Mouse (Mus musculus) testis, adult 2 months (tissue): ENCODE measurements around the gene Tex33. TPM values are rescaled to one million over a fixed set of nuclear protein-coding genes. Genes with fewer than 3 reads are reported as not detected.
"Not testable (repeated sequence)": the region's sequence is repeated elsewhere in the genome, so short reads cannot be mapped to it uniquely, and the experiment has no call there.

Experiments
- H3K27ac ChIP-seq: fragments of 200-500 bp; 2 replicates; pipeline ENCODE4 v1.5.1; 2012; ENCODE audit warnings: low read depth, low read length; ENCODE audit not compliant: control insufficient read depth, insufficient read depth
- H3K27me3 ChIP-seq: fragments of 200-500 bp; 2 replicates; pipeline ENCODE4 v1.6.1; 2012; ENCODE audit warnings: mild to moderate bottlenecking, low read length, moderate library complexity; ENCODE audit not compliant: control insufficient read depth, insufficient read depth
- H3K36me3 ChIP-seq: fragments of 200-500 bp; 2 replicates; pipeline ENCODE4 v1.6.1; 2012; ENCODE audit warnings: mild to moderate bottlenecking, low read length; ENCODE audit not compliant: control insufficient read depth, insufficient read depth
- H3K4me1 ChIP-seq: fragments of 200-500 bp; 2 replicates; pipeline ENCODE4 v1.6.1; 2012; ENCODE audit warnings: low read length; ENCODE audit not compliant: control insufficient read depth, insufficient read depth
- H3K4me3 ChIP-seq: fragments of 200-500 bp; 2 replicates; pipeline ENCODE4 v1.5.1; 2012; ENCODE audit warnings: low read depth, mild to moderate bottlenecking, low read length, moderate library complexity, mixed read lengths; ENCODE audit not compliant: control insufficient read depth
- CTCF ChIP-seq: fragments of 200-500 bp; IDR thresholded peaks from 2 replicates; pipeline ENCODE4 v1.5.1; 2012; ENCODE audit warnings: low read depth, mild to moderate bottlenecking, inconsistent platforms, low read length, moderate library complexity; ENCODE audit not compliant: control insufficient read depth, insufficient read depth, insufficient replicate concordance
- POLR2A ChIP-seq: fragments of 200-500 bp; IDR thresholded peaks from 2 replicates; pipeline ENCODE4 v1.6.1; 2012; ENCODE audit warnings: low read depth, mild to moderate bottlenecking, inconsistent platforms, low read length, moderate library complexity; ENCODE audit not compliant: control insufficient read depth
- polyA plus RNA-seq: library from polyadenylated mRNA; depleted of rRNA; stranded (reverse); fragments of >200 nt; gene quantifications from 2 replicates; pipeline ENCODE4 v1.2.3, GENCODE M21; 2012

Gene Tex33
- polyA plus RNA-seq, 1 experiment = 1,395 TPM

GRCm38 (mm10) chr15:78343683-78344082 lies 52.0 kb downstream of the Tex33 start:
- Histone ChIP-seq H3K36me3 (no peaks in the 10 kb centered on the region), H3K4me3 (no peak overlapping the region), H3K27me3 (no peaks in the 10 kb centered on the region), H3K4me1 (no peaks in the 10 kb centered on the region), H3K27ac (no peak overlapping the region)
- no peak for TF ChIP-seq CTCF
- TF ChIP-seq POLR2A = no peak

- H3K4me1 ChIP-seq, H3K27ac ChIP-seq, H3K36me3 ChIP-seq, H3K27me3 ChIP-seq, H3K4me3 ChIP-seq: not testable (repeated sequence)
Measured at GRCm38 (mm10) chr15:78340919-78341318, 54.8 kb downstream of the Tex33 start.

DNA sequence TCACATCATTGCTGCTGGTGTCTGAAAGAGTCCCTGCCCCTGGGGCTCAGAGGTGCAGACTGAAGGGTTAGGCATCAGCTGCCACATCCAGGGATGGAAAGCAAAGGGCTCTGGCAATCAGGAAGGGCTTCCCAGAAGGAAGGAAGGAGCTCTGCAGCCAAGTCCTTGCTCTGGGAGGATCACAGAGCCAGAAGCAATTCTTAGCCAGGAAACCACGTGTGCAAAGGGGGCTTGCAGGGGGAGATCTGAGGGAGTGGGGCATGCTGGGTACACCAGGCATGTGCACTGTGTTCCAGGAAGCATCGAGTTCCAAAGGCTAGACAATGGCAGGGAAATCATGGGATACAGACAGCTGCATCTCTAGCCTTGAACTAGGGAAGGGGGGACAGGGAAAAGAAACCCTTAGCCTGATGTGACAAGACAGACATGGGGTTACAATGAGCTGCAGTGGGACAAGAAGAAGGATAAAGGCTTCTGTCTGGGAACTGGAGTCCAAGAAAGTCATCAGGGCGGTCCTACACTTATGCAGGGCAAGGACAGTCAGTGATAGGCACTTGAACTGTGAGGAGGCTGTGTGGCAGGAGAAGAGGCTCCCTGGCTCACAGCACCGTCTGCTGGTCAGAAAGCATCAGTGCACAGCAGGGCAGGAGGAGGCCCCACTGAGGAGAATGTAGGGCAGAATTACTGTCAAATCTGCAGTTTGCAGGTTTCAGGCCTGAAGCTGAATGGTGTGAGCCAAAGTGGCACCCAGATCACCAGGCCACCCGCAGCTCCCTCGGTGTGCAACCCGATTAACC lies 55.9 kb downstream of the Tex33 start:
- peak; percentile 84; the same call in 1 of the 2 replicates for TF ChIP-seq CTCF
- H3K36me3 ChIP-seq = not testable (repeated sequence)

DNA sequence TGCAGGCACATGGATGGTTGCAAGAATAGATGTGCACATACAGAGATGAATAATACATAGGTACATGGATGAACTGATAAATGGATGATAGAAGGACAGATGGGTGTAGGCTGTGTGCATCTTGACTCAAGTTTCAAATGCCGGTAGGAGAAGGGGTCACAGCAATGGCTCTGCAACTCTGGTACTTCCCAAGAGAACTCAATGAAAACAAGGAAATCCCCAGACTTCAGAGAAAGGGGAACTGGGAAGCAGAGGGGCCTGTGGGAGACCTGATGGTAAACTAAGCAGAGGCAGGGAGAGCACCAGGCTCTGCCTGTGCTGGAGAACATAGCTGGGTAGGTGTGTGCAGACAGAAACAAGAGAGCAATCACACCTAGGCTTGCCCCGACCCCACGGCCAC lies 61.3 kb downstream of the Tex33 start:
- H3K36me3 ChIP-seq = no peaks in the 10 kb centered on the region
- H3K27ac ChIP-seq = no peak overlapping the region
- TF ChIP-seq CTCF (no peak), POLR2A (no peak)
- H3K4me1 ChIP-seq = no peaks in the 10 kb centered on the region
- no peak overlapping the region for H3K4me3 ChIP-seq
- no peaks in the 10 kb centered on the region for H3K27me3 ChIP-seq

More for the DNA sequence above, 55.9 kb downstream of the Tex33 start:
- not testable (repeated sequence) for H3K27ac ChIP-seq, H3K4me3 ChIP-seq, H3K27me3 ChIP-seq, H3K4me1 ChIP-seq

- no peak overlapping the region for H3K4me3 ChIP-seq
- H3K36me3 ChIP-seq = no peaks in the 10 kb centered on the region
- no peaks in the 10 kb centered on the region for H3K4me1 ChIP-seq
- TF ChIP-seq POLR2A = no peak
- no peak for TF ChIP-seq CTCF
- H3K27ac ChIP-seq = no peak overlapping the region
- no peaks in the 10 kb centered on the region for H3K27me3 ChIP-seq
Measured at GRCm38 (mm10) chr15:78332981-78333380, 62.7 kb downstream of the Tex33 start.

- no peaks in the 10 kb centered on the region for H3K4me1 ChIP-seq
- no peak overlapping the region for H3K4me3 ChIP-seq
- H3K36me3 ChIP-seq = no peaks in the 10 kb centered on the region
- TF ChIP-seq CTCF (no peak), POLR2A (no peak)
- H3K27me3 ChIP-seq = no peaks in the 10 kb centered on the region
- no peak overlapping the region for H3K27ac ChIP-seq
Measured at GRCm38 (mm10) chr15:78331523-78332340, 64.0 kb downstream of the Tex33 start.

- H3K27ac ChIP-seq = no peak overlapping the region
- no peaks in the 10 kb centered on the region for H3K36me3 ChIP-seq
- no peak for TF ChIP-seq POLR2A
- no peak overlapping the region for H3K4me3 ChIP-seq
- no peaks in the 10 kb centered on the region for H3K27me3 ChIP-seq
- H3K4me1 ChIP-seq = no peaks in the 10 kb centered on the region
Measured at GRCm38 (mm10) chr15:78330706-78331105, 65.0 kb downstream of the Tex33 start.

DNA sequence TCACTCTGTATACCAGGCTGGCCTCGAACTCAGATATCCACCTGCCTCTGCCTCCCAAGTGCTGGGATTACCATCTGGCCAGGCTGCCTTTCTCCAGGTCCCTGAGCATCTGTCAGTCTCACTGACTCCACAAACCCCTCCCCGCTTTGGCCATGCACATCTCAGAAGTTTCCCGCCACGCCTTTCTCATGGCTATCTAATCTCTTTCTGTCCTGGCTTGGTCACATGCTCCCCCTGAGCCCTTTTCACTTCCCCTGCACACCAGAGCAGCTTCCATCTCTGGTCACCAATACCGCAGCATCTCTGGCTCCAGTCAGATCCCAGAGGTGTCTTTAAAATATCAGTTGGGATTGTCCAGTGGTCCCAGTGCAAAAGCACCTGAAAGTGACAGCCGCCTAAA lies 65.7 kb downstream of the Tex33 start:
- not testable (repeated sequence) for H3K4me1 ChIP-seq, H3K36me3 ChIP-seq, H3K4me3 ChIP-seq, H3K27ac ChIP-seq, H3K27me3 ChIP-seq
